Mouse (Mus musculus) 3134 (cell line): ENCODE results near the gene Gm49321.
A peak's percentile ranks its signal among the peaks of the same experiment; 100 is the strongest.

ENCODE experiments used
- DNase-seq: peaks from one replicate; pipeline ENCODE4 v3.0.0-alpha.2; 2011; ENCODE audit warnings: low spot score; ENCODE audit not compliant: insufficient read length; ENCODE audit errors: extremely low read depth

The Gm49321 gene

DNA sequence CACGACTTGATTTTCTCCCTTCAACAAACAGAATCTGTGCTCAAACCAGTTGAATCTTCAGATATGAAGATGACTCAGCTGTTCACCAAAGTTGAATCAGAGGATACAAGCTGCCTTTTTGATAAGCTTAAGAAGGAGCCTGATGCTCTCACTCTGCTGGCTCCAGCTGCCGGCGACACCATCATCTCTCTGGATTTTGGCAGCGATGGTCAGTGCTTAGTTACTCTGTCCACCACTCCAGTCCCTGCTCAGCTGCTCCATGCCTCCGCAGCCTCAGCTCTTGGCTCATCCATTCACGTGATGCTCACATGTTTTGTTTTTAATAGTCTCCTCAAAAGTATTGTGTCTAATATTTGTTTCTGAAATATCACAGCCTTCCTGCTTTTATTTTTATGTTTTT lies 2.1 kb downstream of the Gm49321 start:
- no peak for DNase-seq

DNA sequence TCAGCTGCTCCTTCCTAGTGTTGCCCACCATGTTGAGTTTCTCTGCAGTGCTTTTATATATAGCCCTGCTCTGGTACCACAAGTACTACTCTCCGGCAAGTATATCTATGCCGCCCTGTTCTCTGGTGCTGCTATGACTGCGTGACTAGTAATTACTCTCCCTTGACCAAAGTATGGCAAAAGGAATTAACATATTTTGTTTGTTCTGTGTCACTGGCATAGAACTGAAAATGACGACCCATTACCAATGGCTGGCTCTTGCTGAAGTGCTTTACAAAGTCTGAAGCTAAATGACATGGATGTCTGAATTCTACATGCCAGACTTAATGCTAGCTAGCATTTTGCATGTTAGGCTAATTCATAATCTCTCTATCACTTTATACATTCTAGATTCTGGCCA lies 11.0 kb downstream of the Gm49321 start:
- DNase-seq: no peak

DNA sequence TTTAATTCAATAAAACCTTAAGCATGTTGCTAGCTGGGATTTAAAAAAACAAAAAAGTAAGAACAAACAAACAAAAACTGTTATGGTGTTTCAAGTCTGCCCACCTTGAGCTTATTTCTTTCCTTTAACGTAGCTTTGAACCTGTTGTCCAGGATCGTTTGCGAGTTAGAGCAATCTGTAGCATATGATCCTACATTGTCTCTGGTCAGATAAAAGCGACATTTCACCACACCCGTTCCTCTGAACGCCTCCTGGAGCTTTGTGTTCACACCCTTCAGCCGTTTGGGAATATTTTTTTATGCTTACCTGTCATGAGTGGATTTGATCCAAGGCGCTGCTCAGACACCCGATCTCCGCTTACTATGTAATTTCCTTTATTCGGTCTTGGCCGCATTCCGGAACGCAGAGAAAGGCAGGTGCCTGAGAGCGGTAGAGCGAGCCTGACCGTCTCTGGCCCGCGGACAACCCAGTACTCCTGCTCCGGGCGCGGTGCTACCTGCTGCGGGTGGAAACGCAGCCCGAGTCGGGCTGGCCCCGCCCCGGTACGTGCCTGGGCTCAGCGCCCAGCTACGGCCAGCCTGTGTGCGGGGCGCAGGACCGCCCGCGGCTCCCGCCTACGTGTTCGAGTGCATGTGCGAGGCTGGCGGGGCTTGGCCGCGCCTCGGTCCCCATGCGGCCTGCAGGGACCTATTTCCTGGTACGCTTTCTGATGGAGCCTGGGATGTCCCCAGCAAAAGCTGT lies 12.0 kb downstream of the Gm49321 start:
- DNase-seq: peak; percentile 25

DNA sequence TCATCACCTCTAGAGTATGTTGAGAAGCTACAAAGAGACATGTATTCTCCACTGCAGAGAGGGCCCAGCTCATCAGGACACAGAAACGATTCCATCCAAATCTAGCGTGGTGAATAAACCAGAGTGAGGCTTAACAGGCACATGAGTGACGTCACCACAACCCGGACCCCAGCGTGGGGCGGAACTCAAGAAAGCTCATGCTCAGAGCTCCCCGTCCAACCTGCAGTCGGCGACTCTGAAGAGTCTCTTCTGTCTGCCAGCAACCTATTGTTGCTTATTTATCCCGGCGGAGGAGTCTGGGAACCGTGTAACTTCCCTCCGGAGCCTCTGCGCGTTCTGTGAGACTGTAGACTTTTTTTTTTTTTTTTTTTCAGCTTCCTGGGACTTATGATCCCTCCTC lies 15.4 kb downstream of the Gm49321 start:
- no peak for DNase-seq

DNA sequence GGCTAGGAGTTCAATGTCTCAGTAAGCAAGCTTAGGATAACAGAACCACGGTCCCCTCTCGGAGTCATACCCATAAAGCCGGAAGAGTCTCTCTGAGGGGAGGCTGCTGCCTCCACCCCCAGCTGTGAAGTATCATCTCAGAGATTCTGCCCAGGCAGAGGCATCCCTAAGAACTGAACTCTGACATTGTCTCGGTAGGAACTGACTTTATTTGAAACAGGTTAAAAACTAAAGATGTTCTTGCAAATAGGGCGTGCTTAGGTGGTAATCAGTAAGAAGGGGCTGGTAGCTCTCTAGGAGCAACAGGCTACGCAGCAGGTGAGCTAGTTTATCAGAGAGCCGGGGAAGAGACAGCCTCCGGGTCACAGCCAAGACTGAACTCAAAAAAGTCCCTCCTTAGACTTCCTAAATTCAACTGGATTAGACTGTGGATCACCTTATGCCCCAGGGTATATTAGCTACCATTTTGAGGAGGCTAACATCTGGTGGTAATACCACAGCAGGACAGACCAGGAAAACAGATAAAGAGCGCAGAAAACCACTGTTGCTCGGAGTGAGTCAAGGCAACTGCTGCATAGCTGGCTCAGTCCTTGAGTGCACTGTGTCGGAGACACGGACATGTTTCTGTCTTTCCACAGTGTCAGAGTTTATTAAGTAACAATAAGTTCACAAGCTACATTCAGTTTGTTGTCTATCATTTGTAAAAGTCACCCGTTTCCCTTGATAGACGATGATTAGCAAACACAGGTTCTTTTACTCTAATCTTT lies 16.1 kb downstream of the Gm49321 start:
- DNase-seq: no peak

DNA sequence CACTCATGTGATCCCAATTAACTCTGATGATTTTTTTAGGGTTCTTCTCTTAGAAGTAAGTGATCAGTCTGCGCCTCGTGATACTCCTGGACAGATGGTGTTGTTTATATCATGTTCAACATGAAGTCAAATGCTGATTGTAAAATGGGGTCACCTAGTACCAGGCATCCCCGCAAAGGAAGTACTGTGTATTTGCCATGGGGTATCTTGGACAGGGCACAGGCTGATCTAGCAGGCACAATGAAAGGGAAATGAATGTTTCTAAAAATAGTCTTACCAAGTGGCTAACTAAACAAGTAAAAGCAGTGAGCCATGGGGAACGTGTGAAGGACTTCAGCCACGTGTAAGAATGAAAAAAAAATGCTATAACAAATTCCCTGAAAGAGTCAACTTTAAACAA lies 17.3 kb downstream of the Gm49321 start:
- no peak for DNase-seq

DNA sequence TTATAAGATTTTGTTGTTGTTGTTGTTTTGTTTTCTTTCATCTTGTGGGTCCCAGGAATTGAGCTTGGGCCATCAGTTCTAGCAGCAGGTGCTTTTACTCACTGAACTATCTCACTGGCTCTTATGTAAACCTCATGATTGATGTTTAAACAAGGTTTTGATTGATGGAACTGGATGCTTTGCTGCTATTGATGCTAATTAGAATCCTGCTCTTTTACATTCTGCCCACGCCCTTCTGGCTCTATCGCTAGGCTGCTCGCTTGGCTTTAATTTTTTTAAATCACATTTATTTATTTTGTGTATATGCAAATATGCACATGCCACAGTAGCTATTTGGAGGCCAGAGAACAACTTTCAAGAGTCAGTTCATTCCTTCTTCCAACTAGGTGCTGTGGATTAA lies 20.2 kb downstream of the Gm49321 start:
- no peak for DNase-seq

DNA sequence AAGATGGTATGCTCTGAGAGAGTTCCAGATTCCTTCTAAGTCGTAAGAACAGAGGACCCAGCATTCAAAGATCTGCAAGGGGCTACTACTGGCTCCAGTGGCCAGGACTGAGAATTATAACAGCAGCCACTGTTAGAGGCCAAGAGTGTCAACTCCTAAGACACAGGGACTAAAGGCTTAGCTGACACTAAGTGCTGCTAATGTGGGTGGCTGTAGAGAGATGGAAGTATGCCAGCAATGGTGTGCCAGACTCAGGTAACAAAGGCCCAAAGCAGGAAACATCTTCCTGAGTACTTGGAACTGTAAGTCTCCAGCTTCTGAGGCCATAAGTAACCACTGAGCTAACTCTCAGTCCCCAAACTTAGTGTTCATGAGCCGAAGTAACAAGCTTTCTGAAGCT lies 21.4 kb downstream of the Gm49321 start:
- DNase-seq: no peak

DNA sequence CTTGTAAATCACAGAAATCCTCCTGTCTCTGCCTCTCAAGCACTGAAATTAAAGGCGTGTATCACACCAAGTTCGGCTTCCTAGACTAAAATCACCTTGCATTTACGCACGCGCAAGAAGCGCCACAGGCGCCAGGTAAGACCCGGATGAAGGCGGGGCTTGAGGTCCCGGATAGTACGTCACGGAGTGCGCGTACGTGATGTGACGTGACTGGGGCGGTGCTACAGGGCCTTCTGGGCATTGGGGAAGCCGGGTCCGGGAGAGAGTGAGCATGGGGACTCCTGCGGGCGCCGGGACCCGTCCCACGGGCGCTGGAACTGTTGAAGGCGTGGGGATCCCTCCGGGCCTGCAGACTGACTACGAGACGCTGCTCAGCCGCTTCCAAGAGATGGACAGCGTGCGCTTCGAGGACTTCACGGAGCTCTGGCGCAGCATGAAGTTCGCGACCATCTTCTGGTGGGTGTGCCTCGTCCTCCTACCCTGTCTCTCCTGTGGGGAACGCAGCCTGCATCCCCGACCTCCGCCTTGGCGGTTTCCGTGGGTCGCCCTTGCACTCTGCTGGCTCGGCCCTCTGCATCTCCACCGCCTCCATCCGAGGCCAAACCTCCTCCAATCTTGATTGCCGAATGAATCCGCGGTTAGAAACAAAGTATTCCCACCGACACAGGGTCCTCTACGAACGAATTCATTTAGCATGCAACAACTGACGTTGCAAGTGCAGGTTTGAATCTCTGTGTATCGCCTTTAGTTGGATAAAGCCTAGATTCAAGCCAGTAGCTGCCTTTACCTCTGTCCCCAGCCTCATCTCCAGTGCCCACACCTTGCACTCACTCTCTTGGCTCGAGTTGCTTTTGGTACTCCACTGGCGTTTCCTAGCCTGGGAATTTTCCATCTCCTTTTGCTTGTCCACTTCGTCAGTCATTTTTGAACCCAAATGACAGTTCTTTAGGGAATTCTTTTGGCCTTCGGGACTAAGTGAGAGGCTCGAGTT lies 27.1 kb downstream of the Gm49321 start, which contains the start of gene Snapc1:
Snapc1 (plus strand) TSS at position 191 of the 991 bp plus-strand sequence.
- peak; percentile 96 for DNase-seq

DNA sequence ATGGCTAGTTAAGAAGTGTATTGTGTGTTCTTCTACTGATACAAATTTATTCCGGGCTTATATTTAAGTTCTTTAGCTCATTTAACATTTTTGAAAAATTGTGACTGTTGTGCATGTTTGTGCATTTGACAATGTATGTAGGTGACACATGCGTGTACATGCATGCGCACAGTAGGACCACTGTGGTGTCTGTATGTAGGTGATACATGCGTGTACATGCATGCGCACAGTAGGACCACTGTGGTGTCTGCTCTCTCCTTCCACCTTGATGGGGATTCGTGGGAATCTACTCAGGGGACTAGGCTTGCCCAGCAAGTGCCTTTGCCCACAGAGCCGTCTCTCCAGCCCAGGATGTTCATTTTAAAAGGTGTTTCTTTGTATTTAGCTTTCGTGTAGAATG lies 31.7 kb downstream of the Gm49321 start:
- DNase-seq: no peak

DNA sequence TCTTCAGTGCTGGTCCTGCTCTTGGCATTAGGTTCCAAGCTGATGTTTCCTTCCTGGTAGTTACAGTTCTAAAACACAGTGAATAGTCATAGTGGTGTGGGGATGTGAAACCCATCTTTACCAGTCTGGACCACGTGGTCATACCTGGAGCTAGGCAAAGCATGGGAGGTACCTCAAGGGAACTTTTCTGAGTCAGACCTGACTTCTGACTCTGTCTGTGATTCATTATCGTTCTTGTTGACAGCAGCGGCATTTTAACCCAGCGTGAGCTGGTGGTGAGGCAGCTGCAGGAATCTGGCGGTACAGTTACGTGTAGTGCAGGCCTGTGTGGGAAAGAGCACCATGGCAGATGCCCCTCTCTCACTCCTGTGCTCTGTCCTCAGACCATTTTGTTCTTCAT lies 37.1 kb downstream of the Gm49321 start:
- no peak for DNase-seq

DNA sequence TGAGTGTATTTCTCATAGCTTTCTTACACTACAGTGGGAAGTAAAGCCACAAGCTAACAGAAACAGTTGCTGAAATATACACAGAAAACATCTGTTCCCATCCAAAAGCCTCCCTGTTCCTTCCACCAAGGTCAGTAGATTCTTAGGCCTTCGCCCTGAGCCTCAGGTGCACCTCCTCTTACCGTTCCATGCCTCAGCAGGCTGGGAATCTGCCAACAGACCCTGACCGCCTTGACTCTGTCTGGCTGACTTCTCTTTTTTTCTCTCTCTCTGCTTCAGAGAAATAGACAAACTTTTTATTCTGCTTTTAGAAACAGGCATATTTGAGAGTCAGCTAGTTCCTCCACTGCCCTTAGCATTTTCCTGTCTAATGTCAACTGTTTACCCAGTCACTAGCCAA lies 40.7 kb downstream of the Gm49321 start:
- DNase-seq: no peak

DNA sequence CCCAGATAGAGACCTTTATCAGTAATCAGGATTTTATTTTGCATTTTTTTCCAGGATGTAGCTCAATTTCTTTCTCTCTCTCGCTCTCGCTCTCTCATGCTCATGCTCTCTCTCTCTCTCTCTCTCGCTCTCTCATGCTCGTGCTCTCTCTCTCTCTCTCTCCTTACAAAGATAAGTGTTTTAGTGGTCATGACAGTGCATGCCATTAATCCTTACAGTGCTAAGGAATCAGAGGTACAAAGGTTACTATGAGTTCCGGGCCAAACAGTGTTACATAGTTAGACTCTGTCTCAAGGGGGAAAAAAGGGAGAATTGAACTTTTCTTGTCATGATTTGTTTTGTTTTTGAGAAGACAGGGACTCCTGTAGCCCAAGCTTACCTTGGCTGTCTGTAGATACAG lies 42.2 kb downstream of the Gm49321 start:
- no peak for DNase-seq

DNA sequence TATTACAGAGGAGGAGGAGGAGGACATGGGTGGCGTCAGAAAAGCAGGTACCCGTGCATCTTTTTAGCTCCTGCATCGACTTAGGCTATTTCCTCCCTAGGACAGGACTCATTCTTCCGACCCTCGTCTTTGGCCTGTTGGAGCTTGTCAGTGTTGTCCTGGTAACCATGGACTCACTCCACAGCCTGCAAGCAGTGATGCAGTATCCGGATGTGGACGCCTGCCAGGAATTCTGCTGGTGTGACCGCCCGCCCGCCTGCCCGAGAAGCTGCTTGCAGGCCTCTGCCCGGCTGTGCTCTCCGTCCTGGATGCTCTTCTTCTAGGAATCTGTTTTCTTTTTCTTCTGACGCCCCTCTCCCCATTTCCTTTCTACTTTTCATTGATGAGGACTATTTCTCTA lies 45.1 kb downstream of the Gm49321 start:
- DNase-seq: no peak

DNA sequence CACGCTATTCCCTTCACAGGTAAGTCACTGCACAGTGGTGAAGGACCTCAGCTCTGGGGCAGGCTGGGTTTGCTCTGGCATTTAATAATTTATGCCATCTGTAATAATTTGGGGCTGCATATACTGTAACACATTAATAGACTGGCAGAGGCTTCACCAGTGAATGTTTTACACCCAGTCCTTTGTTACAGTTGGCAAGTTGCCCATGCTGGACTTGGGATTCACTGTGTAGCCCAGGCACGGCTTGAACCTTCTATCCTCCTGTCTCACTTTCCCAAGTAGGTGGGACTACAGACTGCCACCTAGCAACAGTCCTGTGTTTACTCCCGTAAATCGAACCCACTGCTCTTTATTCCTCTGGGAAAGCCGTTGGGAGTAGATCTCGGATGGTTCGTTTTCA lies 48.8 kb downstream of the Gm49321 start:
- no peak for DNase-seq

DNA sequence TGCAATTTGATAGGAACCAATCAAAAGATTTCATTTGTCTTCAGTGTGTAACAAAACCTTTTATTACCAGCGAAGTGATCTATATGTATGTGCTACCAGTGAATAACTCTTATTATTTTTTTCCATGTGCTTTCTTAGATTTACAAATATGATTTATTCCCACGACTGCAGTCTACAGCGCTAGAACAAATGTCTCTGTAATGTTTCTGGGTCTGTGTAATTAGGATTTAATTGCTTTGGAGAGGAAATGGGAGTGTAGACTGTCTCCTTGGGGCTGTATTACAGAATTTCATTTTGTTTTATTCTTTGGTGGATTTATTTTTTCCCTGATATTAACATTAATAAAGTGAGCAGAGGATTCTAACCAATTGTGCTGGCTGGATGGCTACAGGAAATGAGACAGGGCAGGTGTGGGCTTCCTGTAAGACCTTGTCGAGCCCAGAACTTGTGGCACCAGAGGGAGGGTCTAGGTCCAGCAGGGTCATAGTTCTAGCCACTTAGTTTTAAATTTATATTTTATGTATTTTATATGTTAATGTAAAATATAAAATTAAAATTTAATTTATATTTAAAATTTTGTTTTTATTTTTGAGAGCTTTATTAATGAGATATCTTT lies 51.0 kb downstream of the Gm49321 start:
- DNase-seq: no peak

DNA sequence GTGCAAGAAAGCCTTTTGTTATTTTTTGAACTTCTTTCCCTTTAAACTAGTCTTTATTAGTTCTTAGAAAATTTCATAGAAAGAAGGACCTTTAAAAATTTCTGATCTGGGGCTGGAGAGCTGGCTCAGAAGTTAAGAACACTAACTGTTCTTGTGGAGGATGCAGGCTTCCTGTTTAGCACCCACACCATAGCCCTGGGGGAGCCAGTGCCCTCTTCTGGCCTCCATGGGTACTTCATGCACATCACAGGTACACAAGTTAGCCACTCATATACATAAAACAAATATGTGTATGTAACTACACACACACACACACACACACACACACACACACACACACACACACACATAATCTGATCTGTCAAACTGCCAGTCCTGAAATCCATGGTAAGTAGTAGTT lies 52.1 kb downstream of the Gm49321 start:
- DNase-seq: no peak

DNA sequence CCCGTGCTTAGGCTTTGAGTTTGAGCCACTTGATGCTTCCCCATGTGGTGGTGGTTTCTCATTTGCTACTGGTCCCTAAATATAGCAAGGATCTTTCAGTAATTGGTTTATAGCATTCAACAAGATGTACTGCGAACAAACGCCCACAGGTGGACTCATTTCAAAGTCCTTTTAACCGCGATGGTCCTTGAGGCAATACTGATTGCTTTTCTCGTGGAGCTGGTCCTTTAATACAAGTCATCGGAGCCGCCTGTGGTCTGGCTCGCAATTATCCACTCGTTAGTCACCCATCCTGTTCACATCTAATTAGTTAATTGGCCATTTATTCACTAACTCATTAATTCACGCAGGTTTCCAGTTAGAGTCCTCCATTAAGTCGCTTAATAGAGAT lies 59.4 kb downstream of the Gm49321 start:
- no peak for DNase-seq

DNA sequence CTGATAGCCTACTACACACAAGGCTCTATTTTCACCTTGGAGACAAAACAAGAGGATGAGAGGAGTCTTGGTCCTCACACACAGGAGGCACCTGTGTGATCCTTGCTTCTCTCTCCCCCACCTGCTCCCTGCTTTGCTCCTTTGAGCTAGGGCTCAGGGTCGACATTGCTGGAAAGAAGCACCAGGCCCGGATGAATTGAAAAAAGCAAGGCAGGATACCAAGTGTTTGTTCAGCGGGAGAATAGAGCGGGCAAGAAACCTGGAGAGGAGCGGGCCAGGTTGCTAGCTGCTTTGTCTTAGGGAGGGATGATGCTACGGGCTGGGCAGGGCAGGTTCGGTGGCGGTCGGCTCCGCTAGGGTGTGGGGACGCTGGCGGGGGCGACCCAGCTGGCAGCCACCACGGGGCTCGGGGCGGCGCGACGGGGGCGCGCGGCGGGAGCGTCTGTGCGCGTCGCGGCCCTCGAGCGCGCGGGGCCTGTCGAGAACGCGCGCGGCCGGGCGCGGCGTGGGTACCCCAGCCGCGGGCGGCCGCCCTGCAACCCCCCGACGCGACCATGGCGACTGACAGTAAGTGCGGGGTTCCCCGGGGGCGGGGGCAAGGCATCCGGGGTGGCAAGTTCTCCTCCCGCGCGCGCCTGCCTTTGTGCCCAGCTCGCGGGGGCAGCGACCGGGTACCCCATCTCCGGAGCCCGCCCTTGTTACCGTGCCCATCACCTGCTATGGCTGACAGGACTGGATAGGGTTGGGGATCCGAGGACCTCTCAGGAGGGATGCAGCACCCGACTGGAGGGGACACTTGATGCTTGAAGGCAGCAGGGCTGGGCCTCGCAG lies 60.1 kb downstream of the Gm49321 start, which contains the start of gene Syt16:
Syt16 (plus strand) TSS at position 365 of the 831 bp plus-strand sequence.
- DNase-seq: no peak

DNA sequence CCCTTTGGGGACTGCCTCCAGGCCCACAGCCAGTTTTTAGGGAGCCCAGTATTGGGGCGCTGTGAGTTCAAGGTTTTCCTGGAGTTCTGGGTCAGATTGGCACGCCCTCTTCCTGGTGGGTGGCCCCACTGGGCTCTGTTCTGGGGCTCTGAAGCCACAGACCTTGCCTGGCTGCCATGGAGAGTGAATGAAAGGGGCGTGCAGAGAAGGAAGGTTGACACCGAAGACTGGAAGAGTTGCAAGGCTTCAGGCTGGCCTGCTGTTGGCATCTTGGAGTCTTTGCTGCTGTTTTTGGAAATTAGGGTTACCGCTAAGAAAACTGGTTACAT lies 60.6 kb downstream of the Gm49321 start:
- DNase-seq: no peak
